Mouse (Mus musculus): ENCODE data around the gene Klk7.

DNA sequence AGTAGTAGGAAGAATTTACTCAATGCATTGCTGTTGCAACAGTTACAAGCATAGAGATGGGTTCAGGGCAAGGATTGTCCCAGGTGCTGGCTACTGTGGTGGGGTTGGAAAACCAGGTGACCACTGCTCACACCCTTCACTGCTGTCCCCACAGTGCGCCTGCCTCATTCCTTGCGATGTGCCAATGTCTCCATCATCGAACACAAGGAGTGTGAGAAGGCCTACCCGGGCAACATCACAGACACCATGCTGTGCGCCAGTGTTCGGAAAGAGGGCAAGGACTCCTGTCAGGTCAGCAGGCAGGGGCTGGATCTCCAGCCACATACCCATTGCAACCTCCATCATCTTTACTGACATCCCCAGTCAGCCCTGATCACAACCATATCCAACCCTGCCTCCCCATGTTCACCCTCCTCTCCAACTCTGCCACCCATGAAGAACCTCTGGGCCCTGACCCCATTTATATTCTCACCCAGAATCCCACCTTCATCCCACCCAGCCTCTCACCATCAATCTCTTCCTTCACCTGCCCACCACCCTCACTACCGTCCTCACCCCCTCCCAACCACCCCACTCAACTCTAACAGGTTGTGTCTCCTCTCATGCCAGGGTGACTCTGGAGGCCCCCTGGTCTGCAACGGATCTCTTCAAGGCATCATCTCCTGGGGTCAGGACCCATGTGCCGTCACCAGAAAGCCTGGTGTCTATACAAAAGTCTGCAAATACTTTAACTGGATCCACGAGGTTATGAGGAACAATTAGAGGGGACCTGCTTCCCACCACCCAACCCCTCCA is 32.7 kb upstream of the Klk7 start:
- TF ChIP-seq POLR2A (IDR thresholded peaks at IDR 0.05; ENCODE audit: low read depth, low read length) = no peak
- TF ChIP-seq CTCF (IDR thresholded peaks at IDR 0.05; ENCODE audit: extremely low read depth, insufficient read depth, insufficient read length, insufficient replicate concordance) = no peak

All from spleen, adult 2 months (tissue).